Mouse (Mus musculus) CH12.LX (cell line): ENCODE measurements around the gene Tanc1. TPM values are rescaled to one million over a fixed set of nuclear protein-coding genes. Genes with fewer than 3 reads are reported as not detected.

Experiments
- DNase-seq: peaks from one replicate; pipeline ENCODE4 v3.0.0-alpha.2; 2013; ENCODE audit errors: extremely low read depth
- H3K27ac ChIP-seq: 2 replicates; pipeline ENCODE4 v1.5.1; 2012; ENCODE audit warnings: low read depth, mild to moderate bottlenecking, control low read depth, moderate library complexity; ENCODE audit not compliant: insufficient read depth
- H3K27me3 ChIP-seq: replicated peaks from 2 replicates; pipeline ENCODE3; 2012; ENCODE audit warnings: inconsistent platforms
- H3K36me3 ChIP-seq, 2 experiments: replicated peaks in 1 of 2; 2 replicates each; pipeline versions ENCODE3 to v1.6.1; 2012; ENCODE audit warnings: inconsistent platforms in 1 of 2, low read length in 1 of 2, mild to moderate bottlenecking in 1 of 2, mixed read lengths in 1 of 2, moderate library complexity in 1 of 2; ENCODE audit not compliant: control insufficient read depth in 1 of 2, insufficient read depth in 1 of 2
- H3K4me1 ChIP-seq, 2 experiments: 2 replicates each; pipeline ENCODE4 v1.6.1; 2012; ENCODE audit warnings: inconsistent platforms in 1 of 2, moderate library complexity in 1 of 2; ENCODE audit not compliant: insufficient read depth in 2 of 2, control insufficient read depth in 1 of 2
- H3K4me2 ChIP-seq: 2 replicates; pipeline ENCODE4 v1.6.1; 2012; ENCODE audit warnings: low read depth, mild to moderate bottlenecking, control low read depth; ENCODE audit not compliant: poor library complexity, insufficient read depth, severe bottlenecking
- H3K4me3 ChIP-seq, 3 experiments: fragments of 150-350 bp in 1 of 3; sonication (generic) in 1 of 3; replicated peaks in 1 of 3; 2 replicates each; pipeline versions ENCODE3 to v1.5.1; 2011 to 2012; ENCODE audit warnings: low read depth in 2 of 3, low read length in 2 of 3, mild to moderate bottlenecking in 2 of 3, moderate library complexity in 2 of 3, control low read depth in 1 of 3, improper control_type of control experiment in 1 of 3, inconsistent platforms in 1 of 3, mixed read lengths in 1 of 3; ENCODE audit not compliant: poor library complexity in 1 of 3
- H3K79me2 ChIP-seq: replicated peaks from 2 replicates; pipeline ENCODE4 v1.6.1; 2012; ENCODE audit warnings: mild to moderate bottlenecking, moderate library complexity; ENCODE audit not compliant: control insufficient read depth, poor library complexity, insufficient read depth, severe bottlenecking; ENCODE audit errors: extremely low read depth
- H3K9ac ChIP-seq: 2 replicates; pipeline ENCODE4 v1.6.1; 2012; ENCODE audit warnings: low read depth, mild to moderate bottlenecking, control low read depth, moderate library complexity; ENCODE audit not compliant: insufficient read depth
- H3K9me3 ChIP-seq: replicated peaks from 2 replicates; pipeline ENCODE3; 2012; ENCODE audit warnings: low read length, inconsistent platforms, mixed read lengths
- BHLHE40 ChIP-seq: IDR thresholded peaks from 2 replicates; pipeline ENCODE4 v1.6.1; 2011; ENCODE audit warnings: mild to moderate bottlenecking, low read depth, low read length, improper control_type of control experiment
- CHD1 ChIP-seq: IDR thresholded peaks from 2 replicates; pipeline ENCODE4 v1.6.1; 2012; ENCODE audit warnings: low read depth, low read length, improper control_type of control experiment, inconsistent platforms
- CHD2 ChIP-seq: IDR thresholded peaks from 2 replicates; pipeline ENCODE4 v1.6.1; 2011; ENCODE audit warnings: low read length, improper control_type of control experiment
- E2F4 ChIP-seq: IDR thresholded peaks from 2 replicates; pipeline ENCODE4 v1.6.1; 2011; ENCODE audit warnings: low read depth, low read length, improper control_type of control experiment; ENCODE audit not compliant: insufficient replicate concordance
- ELF1 ChIP-seq: IDR thresholded peaks from 2 replicates; pipeline ENCODE4 v1.6.1; 2014; ENCODE audit warnings: low read depth, mild to moderate bottlenecking, inconsistent platforms, low read length, improper control_type of control experiment
- EP300 ChIP-seq: IDR thresholded peaks from 2 replicates; pipeline ENCODE4 v1.6.1; 2011; ENCODE audit warnings: low read length, improper control_type of control experiment
- IRF4 ChIP-seq: IDR thresholded peaks from 2 replicates; pipeline ENCODE4 v1.6.1; 2014; ENCODE audit warnings: low read depth, mild to moderate bottlenecking, inconsistent platforms, low read length, improper control_type of control experiment
- JUND ChIP-seq: conservative IDR thresholded peaks from 2 replicates; pipeline ENCODE4 v1.6.1; 2011; ENCODE audit warnings: low read depth, low read length, improper control_type of control experiment
- MAX ChIP-seq: IDR thresholded peaks from 2 replicates; pipeline ENCODE4 v1.6.1; 2011; ENCODE audit warnings: low read length, improper control_type of control experiment
- MAZ ChIP-seq: IDR thresholded peaks from 2 replicates; pipeline ENCODE4 v1.6.1; 2012; ENCODE audit warnings: low read depth, mild to moderate bottlenecking, inconsistent platforms, low read length, improper control_type of control experiment, moderate library complexity
- MEF2A ChIP-seq: IDR thresholded peaks from 2 replicates; pipeline ENCODE4 v1.6.1; 2014; ENCODE audit warnings: low read depth, mild to moderate bottlenecking, inconsistent platforms, low read length, improper control_type of control experiment, borderline replicate concordance
- MXI1 ChIP-seq: IDR thresholded peaks from 2 replicates; pipeline ENCODE4 v1.6.1; 2011; ENCODE audit warnings: mild to moderate bottlenecking, low read depth, low read length, improper control_type of control experiment
- MYC ChIP-seq: IDR thresholded peaks from 2 replicates; pipeline ENCODE4 v1.6.1; 2011; ENCODE audit warnings: low read depth, mild to moderate bottlenecking, improper control_type of control experiment, low read length
- POLR2AphosphoS2 ChIP-seq: IDR thresholded peaks from 2 replicates; pipeline ENCODE4 v1.6.1; 2011; ENCODE audit warnings: low read depth, low read length, improper control_type of control experiment
- TBP ChIP-seq: conservative IDR thresholded peaks from 2 replicates; pipeline ENCODE4 v1.6.1; 2011; ENCODE audit warnings: low read depth, low read length, improper control_type of control experiment
- UBTF ChIP-seq: IDR thresholded peaks from 2 replicates; pipeline ENCODE4 v1.6.1; 2012; ENCODE audit warnings: low read depth, mild to moderate bottlenecking, inconsistent platforms, low read length, improper control_type of control experiment, moderate library complexity
- ZC3H11A ChIP-seq: IDR thresholded peaks from 2 replicates; pipeline ENCODE4 v1.6.1; 2012; ENCODE audit warnings: low read depth, mild to moderate bottlenecking, inconsistent platforms, low read length, improper control_type of control experiment
- ZMIZ1 ChIP-seq: IDR thresholded peaks from 2 replicates; pipeline ENCODE4 v1.6.1; 2012; ENCODE audit warnings: low read depth, mild to moderate bottlenecking, inconsistent platforms, low read length, improper control_type of control experiment
- dilution Hi-C: fragments of 300-500 bp; cut with MboI; formaldehyde crosslinking; loops from 2 replicates; pipeline ENCODE4 v1.14.3; 2020; ENCODE audit warnings: low sequenced_read_pairs; ENCODE audit not compliant: extremely low pct_unique_long_range_greater_than_20kb, extremely low pct_ligation_motif_present
- in situ Hi-C: fragments of 300-500 bp; cut with MboI; formaldehyde crosslinking; loops from 3 replicates; pipeline ENCODE4 v1.14.3; 2019; ENCODE audit warnings: low sequenced_read_pairs, low pct_ligation_motif_present, low pct_unique_long_range_greater_than_20kb, mixed read lengths
- polyA plus RNA-seq: library from polyadenylated mRNA; unstranded; fragments of >175 nt; gene quantifications from 2 replicates; pipeline ENCODE4 v1.2.1, GENCODE M21; 2012; ENCODE audit warnings: low read depth; ENCODE audit not compliant: insufficient read length
- total RNA-seq, 2 experiments: library from RNA; depleted of rRNA; stranded (reverse); fragments of 300-350 nt in 1 of 2; fragments of >200 nt in 1 of 2; gene quantifications; 2 replicates each; pipeline ENCODE4 v1.2.3; 2012 to 2014

The Tanc1 gene
- total and polyA plus RNA-seq, 3 experiments, result 0.08 to 0.21 (median 0.08) TPM

DNA sequence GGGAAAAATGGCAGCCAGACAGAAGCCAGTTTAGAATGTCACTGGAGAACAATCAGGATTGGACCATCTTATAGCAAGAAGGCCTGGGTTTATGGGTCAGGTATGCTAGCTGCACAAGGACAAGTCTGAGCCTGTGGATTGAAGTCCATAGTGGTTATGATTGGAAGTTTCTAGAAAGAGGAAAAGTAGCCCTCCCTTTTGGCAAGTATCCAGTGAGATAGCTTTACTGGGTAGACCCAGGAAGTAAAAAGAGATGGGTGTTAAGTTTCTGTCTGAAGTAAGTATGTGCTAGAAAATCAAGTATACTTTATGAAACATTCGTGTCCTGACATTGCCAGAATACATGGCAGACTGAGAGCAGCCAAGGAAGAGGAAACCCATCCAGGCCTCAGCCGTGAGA, 103.2 kb downstream of the Tanc1 start:
- H3K27me3 ChIP-seq, result no peaks in the 10 kb centered on the region
- H3K4me2 ChIP-seq, result no peak overlapping the region
- H3K79me2 ChIP-seq, result no peaks in the 10 kb centered on the region
- H3K4me1 ChIP-seq, result peaks cover 4 to 6% of the 10 kb centered on the region in 2 experiments; a peak in 3 of 4 replicates
- no peak for TF ChIP-seq ZMIZ1
- no peak for TF ChIP-seq MXI1
- no peak for TF ChIP-seq JUND
- no peak for TF ChIP-seq MAZ
- no peak for TF ChIP-seq POLR2AphosphoS2
- TF ChIP-seq BHLHE40, result no peak
- TF ChIP-seq MAX, result no peak
- TF ChIP-seq UBTF, result no peak
- TF ChIP-seq E2F4, result no peak
- in situ Hi-C loops, result no loop called here
- no peak overlapping the region for H3K9ac ChIP-seq
- H3K27ac ChIP-seq, result no peak overlapping the region
- H3K9me3 ChIP-seq, result no peaks in the 10 kb centered on the region
- DNase-seq, result no peak
- H3K36me3 ChIP-seq, result no peaks in the 10 kb centered on the region
- dilution Hi-C loops, result no loop called here
- H3K4me3 ChIP-seq, result no peak overlapping the region

DNA sequence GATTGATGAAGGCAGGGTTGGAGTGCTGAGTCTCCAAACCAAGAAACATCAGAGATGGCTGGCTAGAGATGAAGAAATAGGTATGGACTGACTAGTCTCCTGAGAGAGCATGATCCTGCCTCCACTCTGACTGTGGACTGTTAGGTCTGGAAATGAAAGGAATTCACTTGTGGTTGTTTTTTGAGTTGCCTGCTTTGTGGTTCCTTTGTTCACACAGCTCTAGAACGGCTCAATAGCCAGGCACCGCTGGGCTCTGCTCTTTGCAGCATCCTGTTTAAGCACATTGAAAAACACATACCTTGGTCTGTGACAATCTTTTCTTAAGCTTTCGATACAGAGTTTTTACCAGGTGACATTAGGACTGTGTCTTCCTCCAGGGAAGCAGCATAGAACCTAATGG, 104.6 kb downstream of the Tanc1 start:
- no peak for TF ChIP-seq CHD1
- no peak for TF ChIP-seq MXI1
- no peak for TF ChIP-seq E2F4
- TF ChIP-seq EP300, result no peak
- TF ChIP-seq IRF4, result no peak
- no peak for TF ChIP-seq UBTF
- TF ChIP-seq ZMIZ1, result no peak
- no peak for TF ChIP-seq CHD2
- TF ChIP-seq ELF1, result no peak
- no peak for TF ChIP-seq MEF2A
- TF ChIP-seq TBP, result no peak
- no peak for TF ChIP-seq MYC
- no peak for TF ChIP-seq ZC3H11A
- no peak overlapping the region for H3K9ac ChIP-seq
- H3K27me3 ChIP-seq, result no peaks in the 10 kb centered on the region
- no peaks in the 10 kb centered on the region for H3K79me2 ChIP-seq
- no peak overlapping the region for H3K4me3 ChIP-seq
- peaks cover 4 to 6% of the 10 kb centered on the region in 2 experiments; a peak in 3 of 4 replicates for H3K4me1 ChIP-seq
- in situ Hi-C loops (no loop called here), dilution Hi-C loops (no loop called here)
- no peak overlapping the region for H3K4me2 ChIP-seq
- no peaks in the 10 kb centered on the region for H3K36me3 ChIP-seq
- no peak for DNase-seq
- no peak overlapping the region for H3K27ac ChIP-seq
- H3K9me3 ChIP-seq, result no peaks in the 10 kb centered on the region
